Mouse (Mus musculus) embryonic fibroblast, embryonic 13.5 days (primary cell): ENCODE data around the gene Ugdh.

ENCODE experiments used
- CTCF ChIP-seq: IDR thresholded peaks from 2 replicates; pipeline ENCODE4 v1.5.1; 2011; ENCODE audit warnings: mild to moderate bottlenecking, control low read depth, low read length, moderate library complexity, borderline replicate concordance; ENCODE audit not compliant: insufficient read depth
- POLR2A ChIP-seq: IDR thresholded peaks from 2 replicates; pipeline ENCODE4 v1.6.1; 2011; ENCODE audit warnings: low read depth, mild to moderate bottlenecking, control low read depth, low read length, moderate library complexity

DNA sequence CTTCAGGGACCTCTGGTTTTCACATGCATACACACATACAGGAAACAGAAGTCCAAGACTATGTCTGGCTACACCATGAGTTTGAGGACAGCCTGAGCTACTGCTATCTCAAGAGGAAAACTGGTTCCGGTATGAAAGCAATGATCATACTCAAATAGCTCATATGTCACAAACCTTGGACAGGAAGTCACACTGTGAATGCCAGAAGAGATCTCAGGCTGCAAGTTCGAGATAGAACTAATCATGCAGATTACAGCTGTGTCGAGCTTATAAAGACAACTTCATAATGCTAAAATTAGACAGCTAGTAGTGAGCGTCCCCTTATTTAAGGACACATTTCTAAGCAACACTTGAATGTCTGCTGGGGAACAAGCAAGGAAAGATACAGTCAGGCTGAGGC is 44.8 kb upstream of the Ugdh start:
- TF ChIP-seq CTCF = no peak
- TF ChIP-seq POLR2A = no peak
